In the genomic region with DNA sequence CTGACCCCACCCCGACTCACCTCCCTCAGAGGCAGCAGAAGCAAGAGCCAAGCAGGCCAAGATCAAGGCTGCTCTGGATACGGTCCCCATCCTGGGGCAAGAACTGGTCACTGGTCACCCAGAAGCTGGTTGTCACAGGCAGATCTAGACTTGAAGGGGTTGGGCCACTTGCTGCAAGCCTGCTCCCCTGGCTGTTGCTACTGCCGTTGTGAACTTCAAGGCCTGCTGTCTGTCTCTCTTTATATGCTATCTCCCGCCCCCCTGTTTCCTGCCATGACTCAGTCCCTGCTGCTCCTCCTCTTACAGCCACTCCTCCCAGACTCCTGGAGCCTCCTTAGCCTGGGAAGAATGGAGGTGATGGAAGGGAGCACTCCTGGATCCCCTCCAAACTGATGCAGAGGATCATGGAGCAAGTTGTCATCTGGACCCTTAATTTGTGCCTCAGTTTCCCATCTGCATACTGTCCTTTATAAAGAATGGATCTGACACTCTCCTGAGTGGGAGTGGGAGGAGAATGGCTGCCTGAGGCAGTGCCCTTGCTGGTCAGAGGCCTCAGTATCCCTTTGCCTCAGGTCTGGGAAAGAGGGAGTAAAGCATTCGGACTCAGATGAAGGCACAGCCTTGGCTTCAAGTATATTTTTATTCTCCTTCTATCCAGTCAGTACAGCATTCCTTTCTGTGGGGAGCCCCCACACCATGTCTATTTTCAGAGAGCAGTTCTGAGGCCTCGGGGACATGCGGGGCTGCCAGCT, we compare ENCODE assay signal across 8 mouse cellular contexts. TPM values are rescaled to one million over a fixed set of nuclear protein-coding genes. Genes with fewer than 3 reads are reported as not detected.
DNase-seq lines count a peak whose midpoint lies in the region; ATAC-seq lines count a peak whose summit lies in the region.

A gene (minus strand): TSS at position 217 of the 752 bp plus-strand sequence.

- H3K27ac ChIP-seq in embryonic facial prominence, embryonic 14.5 days (replicated peaks; ENCODE audit: low read depth, low read length): peak within 1 kb of the TSS; percentile 15; the same call in 1 of the 2 replicates
- H3K27ac ChIP-seq in lung, embryonic 16.5 days (ENCODE audit: low read length): peak within 1 kb of the TSS; percentile 48
- peak within 1 kb of the TSS; percentile 27; the same call in 1 of the 2 replicates for H3K27ac ChIP-seq in stomach, embryonic 14.5 days (ENCODE audit: low read length)

- peaks cover 4% of the 10 kb centered on the region; the same call in 1 of the 2 replicates for H3K4me1 ChIP-seq in embryonic facial prominence, embryonic 14.5 days (ENCODE audit: control insufficient read depth, insufficient read depth, low read length)
- H3K4me1 ChIP-seq in lung, embryonic 16.5 days (replicated peaks; ENCODE audit: control insufficient read depth, insufficient read depth, low read length): peaks cover 7% of the 10 kb centered on the region
- 0 out of 2 replicates have a peak, but pooled peaks cover 12% of the 10 kb centered on the region for H3K4me1 ChIP-seq in stomach, embryonic 14.5 days (ENCODE audit: control insufficient read depth, insufficient read depth, low read length)

- no peak within 1 kb of the TSS; the same call in 1 of the 2 replicates for H3K9ac ChIP-seq in embryonic facial prominence, embryonic 14.5 days (ENCODE audit: low read depth, low read length)
- H3K9ac ChIP-seq in lung, embryonic 16.5 days (ENCODE audit: low read length): peak within 1 kb of the TSS; percentile 46; the same call in 1 of the 2 replicates
- no peak within 1 kb of the TSS for H3K9ac ChIP-seq in stomach, embryonic 14.5 days (replicated peaks; ENCODE audit: low read depth, low read length)

- intact Hi-C loops in heart, postnatal 14 days (cut with DNase I): no loop called here

- no peak within 1 kb of the TSS for H3K4me2 ChIP-seq in embryonic facial prominence, embryonic 14.5 days (ENCODE audit: low read depth, low read length)
- H3K4me2 ChIP-seq in lung, embryonic 16.5 days (ENCODE audit: low read depth, low read length): no peak within 1 kb of the TSS
- H3K4me2 ChIP-seq in stomach, embryonic 14.5 days (replicated peaks; ENCODE audit: low read depth, low read length): no peak within 1 kb of the TSS

- ATAC-seq in embryonic facial prominence, embryonic 14.5 days (ENCODE audit: low read depth): no peak
- ATAC-seq in lung, embryonic 16.5 days (ENCODE audit: low read depth): peak; percentile 64; the same call in 1 of the 2 replicates
- 0 out of 2 replicates have a peak, but pooled peaks have one; percentile 38 for ATAC-seq in stomach, embryonic 14.5 days (ENCODE audit: insufficient number of reproducible peaks, insufficient read depth, low FRiP score, low read depth)
- ATAC-seq in erythroblast, adult 5-6 weeks (replicated peaks; ENCODE audit: low FRiP score, poor library complexity, severe bottlenecking): no peak

- no peaks in the 10 kb centered on the region for H3K9me3 ChIP-seq in embryonic facial prominence, embryonic 14.5 days (ENCODE audit: control insufficient read depth, low read length)
- H3K9me3 ChIP-seq in lung, embryonic 16.5 days (ENCODE audit: control insufficient read depth, low read length): no peaks in the 10 kb centered on the region
- H3K9me3 ChIP-seq in stomach, embryonic 14.5 days (ENCODE audit: control insufficient read depth, low read depth, low read length): no peaks in the 10 kb centered on the region

- H3K27me3 ChIP-seq in embryonic facial prominence, embryonic 14.5 days (replicated peaks; ENCODE audit: control insufficient read depth, insufficient read depth, low read length): no peaks in the 10 kb centered on the region
- no peaks in the 10 kb centered on the region for H3K27me3 ChIP-seq in lung, embryonic 16.5 days (ENCODE audit: control insufficient read depth, insufficient read depth, low read depth, low read length)
- H3K27me3 ChIP-seq in stomach, embryonic 14.5 days (ENCODE audit: control insufficient read depth, insufficient read depth, low read length): no peaks in the 10 kb centered on the region

- DNase-seq in 3134 (ENCODE audit: extremely low read depth, insufficient read length, low spot score) (peak; percentile 81), MEL-GATA-1-ER (ENCODE audit: extremely low read depth, low read depth) (peak; percentile 75)
- DNase-seq in embryonic facial prominence, embryonic 14.5 days (ENCODE audit: low spot score): no peak
- DNase-seq in heart, postnatal 14 days: peak; percentile 51 to 67
- peak; percentile 66 to 72 for DNase-seq in kidney, postnatal 36 days

- H3K36me3 ChIP-seq in embryonic facial prominence, embryonic 14.5 days (ENCODE audit: control insufficient read depth, insufficient read depth, low read length): peaks cover 56% of the 10 kb centered on the region
- H3K36me3 ChIP-seq in lung, embryonic 16.5 days (ENCODE audit: control insufficient read depth, insufficient read depth, low read length): peaks cover 13% of the 10 kb centered on the region
- peaks cover 21% of the 10 kb centered on the region for H3K36me3 ChIP-seq in stomach, embryonic 14.5 days (ENCODE audit: control insufficient read depth, insufficient read depth, low read length)

- H3K4me3 ChIP-seq in embryonic facial prominence, embryonic 14.5 days (ENCODE audit: low read depth, low read length): no peak within 1 kb of the TSS
- H3K4me3 ChIP-seq in lung, embryonic 16.5 days (ENCODE audit: low read length): no peak within 1 kb of the TSS
- H3K4me3 ChIP-seq in stomach, embryonic 14.5 days (ENCODE audit: low read depth, low read length): no peak within 1 kb of the TSS

- 75% methylated on average over 7 of the region's 7 CpGs for WGBS in embryonic facial prominence, embryonic 14.5 days
- WGBS in lung, embryonic 16.5 days: 52% methylated on average over 7 of the region's 7 CpGs
- 65% methylated on average over 7 of the region's 7 CpGs for WGBS in stomach, embryonic 14.5 days

RNA-seq across cellular contexts. Expression of the gene that starts here (rescaled TPM):
- 12.8 and 16.8 TPM in 2 replicates for polyA plus RNA-seq in embryonic facial prominence, embryonic 14.5 days (2014; fragmentation: Nextera tagmentation; extraction: Ambion mirVana)
- 10 to 100 TPM; 46.0 to 59.8 TPM for total RNA-seq in heart, postnatal 14 days (2021)
- 22.3 and 23.8 TPM in 2 replicates for polyA plus RNA-seq in lung, embryonic 16.5 days (2015; fragmentation: Nextera tagmentation; extraction: Ambion mirVana)
- 27.0 and 35.8 TPM in 2 replicates for polyA plus RNA-seq in stomach, embryonic 14.5 days (2014; fragmentation: Nextera tagmentation; extraction: Ambion mirVana)
- total RNA-seq in erythroblast, adult 5-6 weeks (2015; ENCODE audit: low replicate concordance): not detected in 2 replicates
- total RNA-seq in erythroblast, adult 5-6 weeks (2017; ENCODE audit: low replicate concordance): 0.42 and 1.1 TPM in 2 replicates

Comparison
In these comparisons a context has a peak if more than half of its experiments do, and no peak if none do; other contexts are left out.
1. RNA of the gene that starts here (total RNA-seq): 46.0 to 59.8 TPM in heart, postnatal 14 days; 0.42 to 1.1 TPM in erythroblast, adult 5-6 weeks; every median in the first group is over 10 times any median in the second.
2. ATAC-seq: peak in lung, embryonic 16.5 days (single experiment) and stomach, embryonic 14.5 days (single experiment); none in embryonic facial prominence, embryonic 14.5 days (single experiment) and erythroblast, adult 5-6 weeks (single experiment).
3. Peak in every context shown above with its lines, with median percentiles within 50 percentile points of each other: H3K27ac ChIP-seq.